Mouse (Mus musculus) E14TG2a.4 (cell line): ENCODE data around the gene Zfp553.

Experiments used
- H3K27me3 ChIP-seq: 2 replicates; pipeline ENCODE4 v1.6.1; 2014; ENCODE audit warnings: low read length, control low read depth; ENCODE audit not compliant: insufficient read depth
- H3K36me3 ChIP-seq: 2 replicates; pipeline ENCODE4 v1.6.1; 2014; ENCODE audit warnings: low read length, control low read depth; ENCODE audit not compliant: insufficient read depth
- H3K4me1 ChIP-seq: replicated peaks from 2 replicates; pipeline ENCODE4 v1.6.1; 2014; ENCODE audit warnings: low read depth, low read length, control low read depth
- H3K4me3 ChIP-seq: replicated peaks from 2 replicates; pipeline ENCODE4 v1.5.1; 2014; ENCODE audit warnings: mild to moderate bottlenecking, low read length
- H3K9me3 ChIP-seq: 2 replicates; pipeline ENCODE4 v1.6.1; 2014; ENCODE audit warnings: low read length, control low read depth
- CTCF ChIP-seq: conservative IDR thresholded peaks from 2 replicates; pipeline ENCODE4 v1.5.1; 2014; ENCODE audit warnings: low read length
- NANOG ChIP-seq: IDR thresholded peaks from 2 replicates; pipeline ENCODE4 v1.6.1; 2014; ENCODE audit warnings: borderline replicate concordance, low read length, mixed read lengths
- POU5F1 ChIP-seq: IDR thresholded peaks from 2 replicates; pipeline ENCODE4 v1.6.1; 2014; ENCODE audit warnings: low read length, borderline replicate concordance

Zfp553 gene

DNA sequence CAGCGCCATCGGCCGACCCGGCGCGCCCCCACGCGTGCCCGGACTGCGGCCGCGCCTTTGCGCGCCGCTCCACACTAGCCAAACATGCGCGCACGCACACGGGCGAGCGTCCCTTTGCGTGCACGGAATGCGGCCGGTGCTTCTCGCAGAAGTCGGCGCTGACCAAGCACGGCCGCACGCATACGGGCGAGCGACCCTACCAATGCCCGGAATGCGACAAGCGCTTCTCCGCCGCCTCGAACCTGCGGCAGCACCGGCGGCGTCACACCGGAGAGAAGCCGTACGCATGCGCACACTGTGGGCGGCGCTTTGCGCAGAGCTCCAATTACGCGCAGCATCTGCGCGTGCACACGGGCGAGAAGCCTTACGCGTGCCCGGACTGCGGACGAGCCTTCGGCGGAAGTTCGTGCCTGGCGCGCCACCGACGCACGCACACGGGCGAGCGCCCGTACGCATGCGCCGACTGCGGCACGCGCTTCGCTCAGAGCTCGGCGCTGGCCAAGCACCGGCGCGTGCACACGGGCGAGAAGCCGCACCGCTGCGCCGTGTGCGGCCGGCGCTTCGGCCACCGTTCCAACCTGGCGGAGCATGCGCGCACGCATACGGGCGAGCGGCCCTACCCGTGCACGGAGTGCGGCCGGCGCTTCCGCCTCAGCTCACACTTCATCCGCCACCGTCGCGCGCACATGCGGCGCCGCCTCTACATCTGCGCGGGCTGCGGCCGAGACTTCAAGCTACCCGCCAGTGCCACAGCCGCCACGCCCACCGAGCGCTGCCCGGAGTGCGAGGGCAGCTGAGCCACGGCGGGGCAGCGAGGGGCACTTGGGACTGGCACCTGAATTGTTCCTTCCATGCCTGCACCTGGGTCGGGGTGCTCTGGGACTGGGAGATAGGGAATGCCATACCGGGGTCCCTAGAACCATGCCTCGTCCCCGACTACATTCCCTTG is 21.2 kb downstream of the Zfp553 start:
- no peak for TF ChIP-seq CTCF
- TF ChIP-seq NANOG = no peak
- no peak for TF ChIP-seq POU5F1
- Histone ChIP-seq H3K4me1 (peaks cover 72% of the 10 kb centered on the region), H3K27me3 (no peaks in the 10 kb centered on the region)

DNA sequence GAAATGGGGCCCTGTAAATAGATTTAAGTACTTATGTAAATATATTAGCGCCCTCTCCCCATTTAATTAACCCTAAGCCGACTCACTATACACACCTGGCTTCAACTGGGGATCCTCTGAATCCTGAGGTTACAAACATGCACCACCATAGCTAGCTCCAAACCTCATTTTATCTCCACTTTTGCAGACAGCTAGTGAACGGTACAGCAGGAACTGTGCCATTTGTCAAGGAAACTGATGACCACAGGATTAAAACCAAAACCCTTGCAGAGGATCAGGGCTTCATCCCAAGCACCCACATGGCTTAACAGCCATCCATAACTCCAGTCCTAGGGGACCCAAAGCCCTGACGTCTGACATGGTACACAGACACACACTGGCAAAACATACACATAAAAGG is 22.1 kb downstream of the Zfp553 start:
- TF ChIP-seq CTCF (no peak), NANOG (no peak), POU5F1 (no peak)
- Histone ChIP-seq H3K4me3 (peak overlapping the region; percentile 88), H3K27me3 (no peaks in the 10 kb centered on the region), H3K36me3 (peaks cover 62% of the 10 kb centered on the region), H3K4me1 (peaks cover 69% of the 10 kb centered on the region), H3K9me3 (no peaks in the 10 kb centered on the region)

More for the DNA sequence above, 21.2 kb downstream of the Zfp553 start:
- H3K36me3 ChIP-seq = peaks cover 68% of the 10 kb centered on the region
- peak overlapping the region; percentile 88 for H3K4me3 ChIP-seq
- H3K9me3 ChIP-seq = no peaks in the 10 kb centered on the region

DNA sequence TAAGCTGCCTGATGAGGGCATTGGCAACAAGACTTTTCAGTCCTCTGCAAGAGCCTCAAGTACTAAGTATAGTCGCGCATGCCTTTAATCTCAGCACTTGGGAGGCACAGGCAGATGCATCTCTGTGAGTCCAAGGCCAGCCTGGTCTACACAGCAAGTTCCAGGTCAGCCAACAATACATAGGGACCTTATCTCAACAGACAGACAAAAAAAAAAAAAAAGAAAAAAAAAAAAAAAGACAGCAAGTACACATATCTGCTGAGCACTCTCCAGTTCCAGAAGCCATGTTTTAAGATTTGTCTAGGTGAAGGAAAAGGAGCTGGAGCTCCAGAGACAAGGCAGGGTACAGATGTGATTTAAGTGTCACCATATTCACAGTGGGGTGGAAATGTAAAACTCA is 23.1 kb downstream of the Zfp553 start:
- Histone ChIP-seq H3K4me1 (peaks cover 68% of the 10 kb centered on the region), H3K36me3 (peaks cover 56% of the 10 kb centered on the region), H3K4me3 (no peak overlapping the region), H3K27me3 (no peaks in the 10 kb centered on the region), H3K9me3 (no peaks in the 10 kb centered on the region)
- TF ChIP-seq CTCF = no peak
- TF ChIP-seq POU5F1 = no peak

DNA sequence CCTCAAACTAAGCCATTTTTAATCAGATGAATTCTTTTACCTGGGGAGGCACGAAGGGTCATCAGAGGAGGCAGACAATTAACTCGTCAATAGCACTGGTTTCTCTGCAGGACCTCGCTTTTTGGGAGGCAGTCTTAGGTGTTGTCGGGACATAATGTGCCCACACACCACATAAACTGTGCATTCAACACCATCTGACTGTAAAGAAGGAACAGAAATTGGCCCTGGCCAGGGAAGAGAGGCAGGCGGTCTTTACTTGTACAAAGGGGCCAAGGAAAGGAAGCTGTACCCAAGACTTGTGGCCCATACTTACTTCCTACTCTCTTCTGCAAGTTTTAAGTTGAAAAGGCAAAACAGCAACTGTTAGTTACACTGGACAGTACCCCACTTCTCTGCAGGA is 23.7 kb downstream of the Zfp553 start:
- H3K9me3 ChIP-seq = no peaks in the 10 kb centered on the region
- peaks cover 52% of the 10 kb centered on the region for H3K36me3 ChIP-seq
- TF ChIP-seq NANOG (no peak), POU5F1 (no peak), CTCF (no peak)
- peaks cover 73% of the 10 kb centered on the region for H3K4me1 ChIP-seq
- H3K4me3 ChIP-seq = no peak overlapping the region
- H3K27me3 ChIP-seq = no peaks in the 10 kb centered on the region

DNA sequence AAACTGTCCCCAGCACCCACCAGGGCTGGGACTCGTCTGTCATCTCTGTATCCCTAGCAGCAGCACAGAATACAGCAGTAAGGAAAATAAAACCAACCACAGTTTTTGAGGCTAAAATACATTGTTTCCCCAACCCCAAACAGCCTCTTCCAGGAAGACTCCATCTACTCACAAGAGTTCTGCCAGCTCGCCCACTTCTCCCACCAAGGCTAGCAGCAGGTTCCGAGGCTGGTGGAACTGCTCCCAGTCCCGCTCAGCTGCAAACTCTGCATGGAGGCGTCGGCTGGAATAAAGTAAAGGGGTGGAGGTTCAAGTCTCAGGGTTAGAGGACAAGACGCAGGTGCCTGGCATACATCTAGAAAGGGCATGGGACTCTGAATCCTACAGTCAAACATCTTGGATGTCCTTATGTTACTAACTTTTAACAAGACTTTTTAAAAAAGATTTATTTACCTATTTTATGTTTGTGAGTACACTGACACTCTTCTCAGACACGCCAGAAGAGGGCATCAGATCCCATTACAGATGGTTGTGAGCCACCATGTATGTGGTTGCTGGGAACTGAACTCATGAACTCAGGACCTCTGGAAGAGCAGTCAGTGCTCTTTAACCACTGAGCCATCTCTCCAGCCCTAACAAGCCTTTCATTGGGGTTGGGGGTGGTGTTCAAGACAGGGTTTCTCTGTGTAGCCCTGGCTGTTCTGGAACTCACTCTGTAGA is 26.5 kb downstream of the Zfp553 start:
- Histone ChIP-seq H3K4me3 (peak overlapping the region; percentile 98), H3K9me3 (no peaks in the 10 kb centered on the region), H3K4me1 (peaks cover 60% of the 10 kb centered on the region), H3K36me3 (peaks cover 44% of the 10 kb centered on the region), H3K27me3 (no peaks in the 10 kb centered on the region)
- TF ChIP-seq CTCF (no peak), NANOG (no peak), POU5F1 (no peak)

DNA sequence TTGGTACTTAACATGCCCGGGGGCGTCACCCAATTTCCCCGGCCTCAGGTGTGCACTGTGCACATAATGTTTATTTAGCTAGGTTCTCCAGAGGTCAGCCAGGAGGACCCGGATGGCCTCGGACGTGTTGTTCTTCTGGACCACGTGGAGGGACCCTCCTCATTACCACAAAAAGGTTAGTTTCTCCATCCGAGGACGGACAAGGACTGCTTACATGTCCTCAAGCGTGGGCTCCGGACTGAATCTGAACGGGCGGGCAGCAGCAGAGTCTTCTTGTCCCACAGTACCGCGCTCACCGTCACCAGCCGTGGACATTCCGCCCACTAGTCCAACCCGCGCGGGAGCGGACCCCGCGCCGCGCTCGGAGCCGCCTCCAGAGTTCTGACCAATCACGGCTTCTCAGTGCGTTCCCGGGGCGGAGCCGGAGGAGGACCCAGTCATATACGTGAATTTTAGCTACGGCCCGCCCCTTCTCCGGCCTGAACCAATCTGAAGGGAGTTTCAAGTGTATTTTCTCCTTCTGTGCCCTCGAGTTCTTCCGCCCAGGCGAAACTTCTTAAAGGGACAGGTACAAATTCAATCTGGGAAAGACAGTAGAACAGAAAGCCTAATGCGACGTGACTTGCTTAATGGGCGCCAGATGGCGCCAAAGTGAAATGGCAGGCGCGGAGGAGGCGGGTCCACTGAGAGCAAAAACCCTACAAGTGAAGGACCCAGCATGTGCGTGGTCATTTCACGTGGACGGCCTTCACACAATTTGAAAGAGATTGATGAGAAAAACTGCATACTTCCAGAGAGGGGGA is 27.6 kb downstream of the Zfp553 start, which contains the start of gene Dctpp1:
Gene Dctpp1 (minus strand): TSS at position 401 of the 803 bp plus-strand sequence.
- Histone ChIP-seq H3K36me3 (peaks cover 39% of the 10 kb centered on the region), H3K27me3 (no peaks in the 10 kb centered on the region), H3K4me1 (peaks cover 50% of the 10 kb centered on the region), H3K4me3 (peak within 1 kb of the TSS; percentile 98), H3K9me3 (no peaks in the 10 kb centered on the region)
- no peak for TF ChIP-seq POU5F1
- TF ChIP-seq CTCF = peak; percentile 65
- no peak for TF ChIP-seq NANOG

DNA sequence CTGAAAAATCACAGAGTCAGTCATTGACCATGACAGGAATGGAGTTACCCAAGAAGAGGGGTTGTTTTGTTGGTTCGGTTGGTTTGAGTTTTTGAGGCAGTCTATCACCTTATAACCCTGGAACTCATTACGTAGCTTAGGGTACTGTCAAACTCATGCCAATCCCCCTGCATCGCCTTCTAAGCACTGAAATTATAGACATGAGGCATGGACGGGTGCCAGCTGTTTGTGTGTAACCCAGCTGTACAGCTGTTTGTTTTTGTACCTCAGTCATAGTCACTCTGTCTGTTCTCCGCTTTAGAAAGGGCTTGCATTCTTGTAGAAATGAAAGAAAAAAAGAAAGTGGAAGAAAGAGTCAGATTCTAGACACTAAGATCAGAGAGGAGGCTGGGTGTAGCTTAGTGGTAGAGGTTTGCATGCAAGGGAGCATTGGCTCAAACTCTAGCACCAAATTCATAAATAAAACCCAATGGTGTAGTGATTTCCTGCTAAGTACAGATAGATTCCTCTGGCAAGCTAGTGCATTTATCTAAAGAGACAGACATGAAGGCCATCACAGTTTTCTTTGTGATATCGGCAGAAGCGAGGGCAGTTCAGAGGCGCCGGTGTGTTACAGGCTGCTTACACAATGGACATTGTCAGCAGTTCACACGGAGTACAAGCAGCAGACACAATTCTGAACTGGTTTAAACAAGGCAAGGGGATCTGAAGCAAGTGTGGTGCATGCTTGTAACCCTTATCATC is 29.5 kb downstream of the Zfp553 start:
- TF ChIP-seq POU5F1 (no peak), NANOG (no peak), CTCF (no peak)
- Histone ChIP-seq H3K27me3 (no peaks in the 10 kb centered on the region), H3K9me3 (no peaks in the 10 kb centered on the region), H3K4me3 (no peak overlapping the region), H3K36me3 (peaks cover 20% of the 10 kb centered on the region), H3K4me1 (peaks cover 32% of the 10 kb centered on the region)

DNA sequence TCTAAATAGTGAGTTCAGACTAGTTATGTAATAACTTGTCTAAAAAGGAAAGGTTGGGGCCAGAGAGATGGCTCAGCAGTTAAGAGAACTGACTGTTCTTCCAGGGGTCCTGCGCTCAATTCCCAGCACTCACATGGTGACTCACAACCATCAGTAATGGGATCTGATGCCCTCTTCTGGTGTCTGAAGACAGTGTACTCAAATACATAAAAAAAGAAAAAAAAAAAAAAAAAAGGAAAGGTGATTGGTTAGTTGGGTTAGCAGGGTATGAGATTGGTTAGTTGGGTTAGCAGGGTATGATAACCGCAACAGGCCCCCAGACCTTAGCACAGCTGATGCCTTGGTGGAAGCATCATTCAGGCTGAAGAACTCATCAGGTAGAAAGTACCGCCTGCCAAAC is 30.7 kb downstream of the Zfp553 start:
- H3K4me1 ChIP-seq = peaks cover 20% of the 10 kb centered on the region
- H3K27me3 ChIP-seq = no peaks in the 10 kb centered on the region
- H3K9me3 ChIP-seq = peaks cover 3% of the 10 kb centered on the region; the same call in 1 of the 2 replicates
- H3K36me3 ChIP-seq = peaks cover 9% of the 10 kb centered on the region
- H3K4me3 ChIP-seq = no peak overlapping the region
- TF ChIP-seq NANOG (no peak), CTCF (no peak), POU5F1 (no peak)
